Mouse (Mus musculus) ES-E14 (cell line): ENCODE measurements at regions not wholly inside any gene's neighbourhood (a gene's known extent, or its start where the extent isn't known, plus 50 kb on each side); places are given as distances from the start of the nearest gene placed in this dataset.
"Not testable (repeated sequence)": the region's sequence is repeated elsewhere in the genome, so short reads cannot be mapped to it uniquely, and the experiment has no call there.

Experiments
- DNase-seq: peaks from one replicate; pipeline ENCODE4 v3.0.0-alpha.2; 2013; ENCODE audit warnings: low read depth, low spot score
- H3K27ac ChIP-seq: 2 replicates; pipeline ENCODE4 v1.5.1; 2012; ENCODE audit warnings: low read depth, mild to moderate bottlenecking, low read length, moderate library complexity, mixed read lengths; ENCODE audit not compliant: poor library complexity, insufficient read depth, severe bottlenecking
- H3K36me3 ChIP-seq: 2 replicates; pipeline ENCODE4 v1.6.1; 2012; ENCODE audit warnings: mild to moderate bottlenecking, low read length, moderate library complexity, mixed read lengths; ENCODE audit not compliant: control insufficient read depth, poor library complexity, insufficient read depth, severe bottlenecking
- H3K4me1 ChIP-seq, 2 experiments: fragments of 150-350 bp in 1 of 2; sonication (generic) in 1 of 2; 2 replicates each; pipeline ENCODE4 v1.6.1; 2012; ENCODE audit warnings: low read length in 2 of 2, mild to moderate bottlenecking in 1 of 2, mixed read lengths in 1 of 2; ENCODE audit not compliant: control insufficient read depth in 2 of 2, insufficient read depth in 2 of 2, poor library complexity in 1 of 2
- H3K4me3 ChIP-seq, 2 experiments: fragments of 150-350 bp in 1 of 2; sonication (generic) in 1 of 2; 2 replicates each; pipeline ENCODE4 v1.5.1; 2012; ENCODE audit warnings: low read length in 2 of 2, low read depth in 1 of 2, mild to moderate bottlenecking in 1 of 2, mixed read lengths in 1 of 2; ENCODE audit not compliant: insufficient read depth in 1 of 2, poor library complexity in 1 of 2, severe bottlenecking in 1 of 2
- H3K9ac ChIP-seq: 2 replicates; pipeline ENCODE4 v1.6.1; 2012; ENCODE audit warnings: low read depth, mild to moderate bottlenecking, low read length, mixed read lengths; ENCODE audit not compliant: poor library complexity, insufficient read depth, severe bottlenecking
- H3K9me3 ChIP-seq: fragments of 150-350 bp; sonication (generic); 2 replicates; pipeline ENCODE4 v1.6.1; 2012; ENCODE audit warnings: low read depth, mild to moderate bottlenecking, low read length; ENCODE audit not compliant: control insufficient read depth, insufficient read depth
- in situ Hi-C, 2 experiments: fragments of 600-800 bp; cut with MboI; formaldehyde crosslinking; loops; one replicate each; pipeline ENCODE4 v1.15.1; 2025; ENCODE audit warnings: low sequenced_read_pairs in 2 of 2, inconsistent platforms in 1 of 2; ENCODE audit not compliant: unreplicated experiment in 2 of 2

GRCm38 (mm10) chr8:20546401-20546800, 68.3 kb upstream of the Gm21119 start:
- H3K4me3 ChIP-seq, H3K9ac ChIP-seq, DNase-seq, in situ Hi-C loops, H3K36me3 ChIP-seq, H3K4me1 ChIP-seq, H3K9me3 ChIP-seq, H3K27ac ChIP-seq: not testable (repeated sequence)

- H3K9ac ChIP-seq = peak overlapping the region; percentile 76
- H3K36me3 ChIP-seq, DNase-seq, H3K9me3 ChIP-seq, H3K4me1 ChIP-seq, H3K27ac ChIP-seq, in situ Hi-C loops: not testable (repeated sequence)
- H3K4me3 ChIP-seq = peak overlapping the region; percentile 64 to 69
Observed at GRCm38 (mm10) chr8:20550054-20550778, 64.5 kb upstream of the Gm21119 start.

GRCm38 (mm10) chr8:20556501-20557181, 58.1 kb upstream of the Gm21119 start:
- H3K9me3 ChIP-seq, H3K9ac ChIP-seq, in situ Hi-C loops, H3K36me3 ChIP-seq, H3K4me3 ChIP-seq, H3K27ac ChIP-seq, H3K4me1 ChIP-seq, DNase-seq: not testable (repeated sequence)

GRCm38 (mm10) chr8:20557184-20557583, 57.5 kb upstream of the Gm21119 start:
- H3K9ac ChIP-seq, H3K27ac ChIP-seq, in situ Hi-C loops, DNase-seq, H3K4me1 ChIP-seq, H3K36me3 ChIP-seq, H3K9me3 ChIP-seq: not testable (repeated sequence)
- H3K4me3 ChIP-seq = peak overlapping the region; percentile 26 to 61; a peak in 3 of 4 replicates

GRCm38 (mm10) chr8:20557609-20558008, 57.1 kb upstream of the Gm21119 start:
- in situ Hi-C loops, H3K9ac ChIP-seq, H3K36me3 ChIP-seq, H3K4me1 ChIP-seq, H3K27ac ChIP-seq, DNase-seq, H3K9me3 ChIP-seq: not testable (repeated sequence)
- H3K4me3 ChIP-seq = peak overlapping the region; percentile 26 to 61; a peak in 3 of 4 replicates
